Mouse (Mus musculus): ENCODE data around the gene Pla2g2c. TPM values are rescaled to one million over a fixed set of nuclear protein-coding genes. Genes with fewer than 3 reads are reported as not detected.

The Pla2g2c gene
- not detected for polyA plus RNA-seq (2017; shearing (Covaris generic))

GRCm38 (mm10) chr4:138724354-138725126 lies at the start of gene Pla2g2c:
Gene Pla2g2c (plus strand): TSS chr4:138724792.

GRCm38 (mm10) chr4:138737031-138737430 lies 12.4 kb downstream of the Pla2g2c start, which contains the start of gene Ubxn10:
Gene Ubxn10 (minus strand): TSS chr4:138737167.

GRCm38 (mm10) chr4:138757416-138757815 lies 32.8 kb downstream of the Pla2g2c start, which contains the start of gene Pla2g2f:
Gene Pla2g2f (minus strand): TSS chr4:138757626.

GRCm38 (mm10) chr4:138775435-138775834 lies 50.8 kb downstream of the Pla2g2c start, which contains the start of gene Pla2g2d:
Gene Pla2g2d (plus strand): TSS chr4:138775735.

Other genes with a start within 250 kb of the Pla2g2c start
- gene Vwa5b1, start 88.9 kb upstream of the Pla2g2c start, polyA plus RNA-seq (2017; shearing (Covaris generic)): not detected
- not detected for gene Ubxn10, start 12.4 kb downstream of the Pla2g2c start, polyA plus RNA-seq (2017; shearing (Covaris generic))
- gene Pla2g2f, start 32.8 kb downstream of the Pla2g2c start, polyA plus RNA-seq (2017; shearing (Covaris generic)): not detected
- gene Pla2g2d, start 50.9 kb downstream of the Pla2g2c start, polyA plus RNA-seq (2017; shearing (Covaris generic)): 1.3 TPM
- gene Pla2g5, start 138.7 kb downstream of the Pla2g2c start, polyA plus RNA-seq (2017; shearing (Covaris generic)): not detected
- gene Gm13030, start 149.2 kb downstream of the Pla2g2c start, polyA plus RNA-seq (2017; shearing (Covaris generic)): not detected
- gene Pla2g2e, start 153.2 kb downstream of the Pla2g2c start, polyA plus RNA-seq (2017; shearing (Covaris generic)): not detected
- gene Otud3, start 189.2 kb downstream of the Pla2g2c start, polyA plus RNA-seq (2017; shearing (Covaris generic)): 3.9 TPM
- gene Rnf186, start 242.3 kb downstream of the Pla2g2c start, polyA plus RNA-seq (2017; shearing (Covaris generic)): not detected
- 39.1 TPM for gene Tmco4, start 248.1 kb downstream of the Pla2g2c start, polyA plus RNA-seq (2017; shearing (Covaris generic))

Data from CD4-positive, CD25-positive, alpha-beta regulatory T cell (primary cell).